Comparison of ENCODE assay signal across 7 mouse cellular contexts in genomic region chr12:37450366-37451156, GRCm38 (mm10).
DNase-seq lines count a peak whose midpoint lies in the region; ATAC-seq and TF ChIP-seq lines count a peak whose summit lies in the region.

No protein-coding gene starts in this region.

- no peak for TF ChIP-seq POLR2A in CH12.LX (IDR thresholded peaks at IDR 0.05; ENCODE audit: low read depth, low read length)
- TF ChIP-seq POLR2A in cerebellum, adult 2 months (IDR thresholded peaks at IDR 0.05; ENCODE audit: borderline replicate concordance, insufficient read depth, low read length) = no peak

- no peaks in the 10 kb centered on the region for H3K36me3 ChIP-seq in CH12.LX (replicated peaks in 1 of 2; ENCODE audit: control insufficient read depth in 1 of 2, insufficient read depth in 1 of 2, low read length in 1 of 2)
- no peaks in the 10 kb centered on the region for H3K36me3 ChIP-seq in lung, embryonic 14.5 days (ENCODE audit: insufficient read depth)

- no peak for TF ChIP-seq EP300 in CH12.LX (IDR thresholded peaks at IDR 0.05; ENCODE audit: low read length)

- TF ChIP-seq CTCF in CH12.LX (conservative IDR thresholded peaks at IDR 0.05 in 1 of 2, IDR thresholded peaks at IDR 0.05 in 1 of 2; ENCODE audit: low read depth in 2 of 2, low read length in 2 of 2) = peak; percentile 48 to 71; a peak in 3 of 4 replicates
- TF ChIP-seq CTCF in cerebellum, adult 2 months (IDR thresholded peaks at IDR 0.05; ENCODE audit: borderline replicate concordance, insufficient read depth, low read depth, low read length) = peak; percentile 48; the same call in 1 of the 2 replicates
- peak; percentile 90 for TF ChIP-seq CTCF in lung, embryonic 14.5 days (IDR thresholded peaks at IDR 0.05; ENCODE audit: low read depth)

- dilution Hi-C loops in CH12.LX (cut with MboI; ENCODE audit: extremely low pct_ligation_motif_present, extremely low pct_unique_long_range_greater_than_20kb, low sequenced_read_pairs) = no loop called here

- no peak overlapping the region for H3K4me2 ChIP-seq in CH12.LX (ENCODE audit: insufficient read depth, low read depth, poor library complexity, severe bottlenecking)
- no peak overlapping the region for H3K4me2 ChIP-seq in lung, embryonic 14.5 days

- peak; percentile 63 for TF ChIP-seq RAD21 in CH12.LX (IDR thresholded peaks at IDR 0.05; ENCODE audit: low read depth, low read length)

- peak; percentile 52; the same call in 1 of the 2 replicates for ATAC-seq in lung, embryonic 14.5 days (ENCODE audit: insufficient read depth)

- H3K79me2 ChIP-seq in CH12.LX (replicated peaks; ENCODE audit: control insufficient read depth, extremely low read depth, insufficient read depth, poor library complexity, severe bottlenecking) = no peaks in the 10 kb centered on the region

- no peaks in the 10 kb centered on the region for H3K27me3 ChIP-seq in CH12.LX (replicated peaks)
- no peaks in the 10 kb centered on the region for H3K27me3 ChIP-seq in cerebellum, adult 2 months (ENCODE audit: control insufficient read depth, insufficient read depth, low read length)
- H3K27me3 ChIP-seq in lung, embryonic 14.5 days (ENCODE audit: insufficient read depth, low read length) = no peaks in the 10 kb centered on the region

- DNase-seq in 416B (ENCODE audit: low read depth) = peak; percentile 50
- peak; percentile 46 for DNase-seq in CH12.LX (ENCODE audit: extremely low read depth)
- DNase-seq in cerebellum, adult 2 months = peak; percentile 31 to 35
- DNase-seq in forelimb bud, embryonic 11.5 days (ENCODE audit: low read depth, low spot score) = peak; percentile 80
- DNase-seq in kidney, postnatal 4 days = peak; percentile 76 to 79
- peak; percentile 96 for DNase-seq in lung, embryonic 14.5 days
- DNase-seq in right cerebral cortex, postnatal 10 days (ENCODE audit: low spot score in 2 of 2) = peak; percentile 27 to 54

- in situ Hi-C loops in CH12.LX (cut with MboI; ENCODE audit: low pct_ligation_motif_present, low pct_unique_long_range_greater_than_20kb, low sequenced_read_pairs) = no loop called here

- 20% methylated on average over 6 of the region's 6 CpGs for WGBS in cerebellum, adult 2 months
- 14% methylated on average over 6 of the region's 6 CpGs for WGBS in lung, embryonic 14.5 days

- H3K4me3 ChIP-seq in CH12.LX (replicated peaks in 1 of 3; ENCODE audit: low read depth in 2 of 3, low read length in 2 of 3, poor library complexity in 1 of 3) = no peak overlapping the region
- no peak overlapping the region for H3K4me3 ChIP-seq in cerebellum, adult 2 months (replicated peaks; ENCODE audit: insufficient read depth, low read depth, low read length)
- H3K4me3 ChIP-seq in lung, embryonic 14.5 days (ENCODE audit: low read depth, low read length) = no peak overlapping the region

- H3K9ac ChIP-seq in CH12.LX (ENCODE audit: insufficient read depth, low read depth) = no peak overlapping the region
- no peak overlapping the region for H3K9ac ChIP-seq in lung, embryonic 14.5 days

- H3K4me1 ChIP-seq in CH12.LX (ENCODE audit: control insufficient read depth in 1 of 2, insufficient read depth in 2 of 2) = no peaks in the 10 kb centered on the region
- no peaks in the 10 kb centered on the region for H3K4me1 ChIP-seq in cerebellum, adult 2 months (ENCODE audit: control insufficient read depth, insufficient read depth, low read length)
- no peaks in the 10 kb centered on the region for H3K4me1 ChIP-seq in lung, embryonic 14.5 days (ENCODE audit: insufficient read depth)

- H3K27ac ChIP-seq in CH12.LX (ENCODE audit: insufficient read depth, low read depth) = no peak overlapping the region
- no peak overlapping the region for H3K27ac ChIP-seq in cerebellum, adult 2 months (ENCODE audit: insufficient read depth, low read length)
- H3K27ac ChIP-seq in lung, embryonic 14.5 days (ENCODE audit: low read depth) = no peak overlapping the region

- no peaks in the 10 kb centered on the region for H3K9me3 ChIP-seq in CH12.LX (replicated peaks; ENCODE audit: low read length)
- no peaks in the 10 kb centered on the region for H3K9me3 ChIP-seq in lung, embryonic 14.5 days (ENCODE audit: low read depth, low read length)

TF ChIP-seq in CH12.LX, 34 proteins besides CTCF, POLR2A, EP300 and RAD21:
- no peak for TF ChIP-seq E2F4 (IDR thresholded peaks at IDR 0.05; ENCODE audit: insufficient replicate concordance, low read depth, low read length)
- peak; percentile 73 for TF ChIP-seq SMC3 (IDR thresholded peaks at IDR 0.05; ENCODE audit: low read depth, low read length)
- TF ChIP-seq ZKSCAN1 (IDR thresholded peaks at IDR 0.05; ENCODE audit: borderline replicate concordance, low read depth, low read length) = no peak
- TF ChIP-seq ELF1 (IDR thresholded peaks at IDR 0.05; ENCODE audit: low read depth, low read length) = no peak
- no peak for TF ChIP-seq MXI1 (IDR thresholded peaks at IDR 0.05; ENCODE audit: low read depth, low read length)

Comparison
In these comparisons a context has a peak if more than half of its experiments do, and no peak if none do; other contexts are left out.
1. DNase-seq: peak in every context shown above with its lines; median percentile 96 in lung, embryonic 14.5 days; 80 in forelimb bud, embryonic 11.5 days; 78 in kidney, postnatal 4 days; 50 in 416B; 46 in CH12.LX; 40 in right cerebral cortex, postnatal 10 days; 33 in cerebellum, adult 2 months.